Mouse (Mus musculus): ENCODE data around the gene Wdr46. TPM values are rescaled to one million over a fixed set of nuclear protein-coding genes. Genes with fewer than 3 reads are reported as not detected.
"Not testable (repeated sequence)": the region's sequence is repeated elsewhere in the genome, so short reads cannot be mapped to it uniquely, and the experiment has no call there.

Gene Wdr46
- polyA plus RNA-seq, 1 experiment from 2014 or later = 41.9 TPM

DNA sequence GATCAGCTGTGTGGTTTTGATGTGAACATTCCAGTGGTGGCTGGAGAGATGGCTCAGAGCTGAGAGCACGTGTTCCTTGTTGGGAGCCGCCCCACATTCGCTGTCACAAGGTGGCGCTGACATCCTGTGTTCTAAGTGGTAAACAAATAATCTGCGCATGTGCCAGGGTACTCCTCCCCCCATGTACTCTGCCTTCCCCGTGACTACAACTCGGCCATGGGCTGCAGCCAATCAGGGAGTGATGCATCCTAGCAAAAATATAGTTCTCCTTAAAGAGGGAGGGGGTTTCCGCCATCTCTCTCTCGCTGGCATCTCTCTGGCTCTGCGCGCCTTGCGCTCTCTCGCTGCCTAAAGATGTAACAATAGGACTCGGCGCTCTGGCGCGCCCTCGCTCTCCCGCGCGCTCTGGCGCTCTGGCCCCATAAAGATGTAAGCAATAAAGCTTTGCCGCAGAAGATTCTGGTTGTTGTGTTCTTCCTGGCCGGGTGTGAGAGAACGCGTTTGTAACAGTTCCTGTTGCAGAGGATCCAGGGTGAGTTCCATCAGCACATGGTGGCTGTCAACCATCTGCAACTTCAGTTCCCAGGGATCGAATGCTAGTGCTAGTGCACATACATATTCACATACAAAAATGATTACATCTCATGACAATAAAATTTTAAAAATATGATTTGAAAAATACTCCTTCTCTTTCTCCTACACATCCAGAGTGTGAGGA lies 40.9 kb downstream of the Wdr46 start:
- H3K9me3 ChIP-seq; H3K36me3 ChIP-seq (replicated peaks): not testable (repeated sequence)
- peak; percentile 95 for ATAC-seq (ENCODE audit: low FRiP score)
- H3K4me3 ChIP-seq (replicated peaks) = peak overlapping the region; percentile 45
- H3K4me1 ChIP-seq = peaks cover 20% of the 10 kb centered on the region
- peak overlapping the region; percentile 59 for H3K4me2 ChIP-seq
- peaks cover 44% of the 10 kb centered on the region for H3K27me3 ChIP-seq
- H3K27ac ChIP-seq = peak overlapping the region; percentile 90
- WGBS = under 1% methylated on average over 27 of the region's 27 CpGs
- H3K9ac ChIP-seq = peak overlapping the region; percentile 62

DNA sequence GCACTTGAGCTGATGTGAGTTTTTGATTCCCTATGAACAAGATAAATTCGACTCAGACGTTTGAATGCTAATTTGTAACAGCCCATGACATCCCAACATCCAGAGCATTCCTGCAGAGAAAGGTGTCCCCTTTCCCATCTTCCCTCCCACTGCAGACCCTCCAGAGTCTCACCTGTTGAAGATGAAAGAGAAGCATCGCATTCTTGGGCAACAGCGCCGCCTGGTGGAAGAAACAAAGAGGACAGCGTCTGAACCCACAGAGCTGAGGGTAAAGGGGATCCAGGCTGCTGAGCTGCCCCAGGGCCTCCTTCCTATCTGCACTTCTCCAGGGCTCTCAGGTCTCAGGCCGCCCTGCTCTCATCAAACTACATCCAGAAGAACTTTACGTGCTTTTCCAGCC lies 41.7 kb downstream of the Wdr46 start:
- peaks cover 36% of the 10 kb centered on the region for H3K27me3 ChIP-seq
- not testable (repeated sequence) for H3K9me3 ChIP-seq; H3K36me3 ChIP-seq (replicated peaks); ATAC-seq (ENCODE audit: low FRiP score); H3K27ac ChIP-seq; H3K9ac ChIP-seq
- peaks cover 20% of the 10 kb centered on the region for H3K4me1 ChIP-seq
- WGBS = 11% methylated on average over 8 of the region's 8 CpGs
- peak overlapping the region; percentile 45 for H3K4me3 ChIP-seq (replicated peaks)
- peak overlapping the region; percentile 59 for H3K4me2 ChIP-seq

DNA sequence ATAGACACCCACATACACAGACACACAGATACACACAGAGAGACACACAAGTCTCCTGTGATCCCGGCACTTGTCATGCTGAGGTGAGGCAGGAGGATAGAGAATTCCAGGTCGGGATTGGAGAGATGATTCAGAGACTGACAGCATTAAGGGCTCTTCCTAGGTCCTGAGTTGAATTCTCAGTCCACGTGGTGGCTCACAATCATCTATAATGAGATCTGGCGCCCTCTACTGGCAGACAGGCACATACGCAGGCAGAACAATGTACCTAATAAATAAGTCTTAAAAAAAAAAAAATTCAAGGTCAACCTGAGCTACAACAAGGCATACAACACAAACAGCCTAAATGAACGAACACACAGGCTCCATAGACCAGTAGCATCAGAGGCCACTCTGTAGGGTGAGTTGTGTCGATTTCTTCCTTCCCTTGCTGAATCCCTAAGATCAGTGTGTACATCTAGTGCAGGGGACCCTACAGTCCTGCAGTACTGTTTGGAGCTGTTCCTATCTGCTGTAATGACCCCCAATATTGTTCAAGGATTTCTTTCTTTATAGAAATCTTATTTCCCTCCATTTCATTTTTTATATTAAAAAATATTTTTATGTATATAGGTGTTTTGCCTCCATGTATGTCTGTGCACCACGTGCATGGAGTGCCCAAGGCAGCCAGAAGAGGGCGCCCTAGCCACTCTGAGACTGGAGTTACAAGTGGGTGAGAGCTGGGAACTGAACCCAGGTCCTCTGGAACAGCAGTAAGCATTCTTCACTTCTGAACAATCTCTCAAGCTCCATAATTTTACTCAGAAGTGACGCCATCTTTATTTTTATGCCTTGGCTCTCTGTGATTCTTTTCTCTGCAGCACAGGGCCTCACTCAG lies 51.6 kb downstream of the Wdr46 start:
- peak; percentile 39; the same call in 1 of the 2 replicates for ATAC-seq (ENCODE audit: low FRiP score)
- Histone ChIP-seq H3K4me3 (replicated peaks) (no peak overlapping the region), H3K9ac (no peak overlapping the region), H3K36me3 (replicated peaks) (no peaks in the 10 kb centered on the region), H3K27me3 (0 out of 2 replicates have a peak, but pooled peaks cover 7% of the 10 kb centered on the region), H3K9me3 (no peaks in the 10 kb centered on the region), H3K4me1 (no peaks in the 10 kb centered on the region), H3K4me2 (no peak overlapping the region), H3K27ac (no peak overlapping the region)
- WGBS = 31% methylated on average over 10 of the region's 10 CpGs

GRCm38 (mm10) chr17:33994959-33995358 lies 54.5 kb downstream of the Wdr46 start:
- peaks cover 21% of the 10 kb centered on the region for H3K27me3 ChIP-seq
- no peak for ATAC-seq (ENCODE audit: low FRiP score)
- no peaks in the 10 kb centered on the region for H3K36me3 ChIP-seq (replicated peaks)
- 91% methylated on average over 8 of the region's 8 CpGs for WGBS
- H3K27ac ChIP-seq = no peak overlapping the region
- no peak overlapping the region for H3K4me3 ChIP-seq (replicated peaks)
- no peak overlapping the region for H3K4me2 ChIP-seq
- H3K9ac ChIP-seq = no peak overlapping the region
- H3K9me3 ChIP-seq = no peaks in the 10 kb centered on the region
- H3K4me1 ChIP-seq = peaks cover 9% of the 10 kb centered on the region

- Histone ChIP-seq H3K9me3 (no peaks in the 10 kb centered on the region), H3K4me2 (no peak overlapping the region), H3K36me3 (replicated peaks) (no peaks in the 10 kb centered on the region), H3K4me3 (replicated peaks) (no peak overlapping the region), H3K4me1 (peaks cover 13% of the 10 kb centered on the region), H3K9ac (no peak overlapping the region), H3K27ac (no peak overlapping the region), H3K27me3 (peaks cover 28% of the 10 kb centered on the region)
- 71% methylated on average over 3 of the region's 3 CpGs for WGBS
- no peak for ATAC-seq (ENCODE audit: low FRiP score)
Measured at GRCm38 (mm10) chr17:33995651-33996050, 55.2 kb downstream of the Wdr46 start.

DNA sequence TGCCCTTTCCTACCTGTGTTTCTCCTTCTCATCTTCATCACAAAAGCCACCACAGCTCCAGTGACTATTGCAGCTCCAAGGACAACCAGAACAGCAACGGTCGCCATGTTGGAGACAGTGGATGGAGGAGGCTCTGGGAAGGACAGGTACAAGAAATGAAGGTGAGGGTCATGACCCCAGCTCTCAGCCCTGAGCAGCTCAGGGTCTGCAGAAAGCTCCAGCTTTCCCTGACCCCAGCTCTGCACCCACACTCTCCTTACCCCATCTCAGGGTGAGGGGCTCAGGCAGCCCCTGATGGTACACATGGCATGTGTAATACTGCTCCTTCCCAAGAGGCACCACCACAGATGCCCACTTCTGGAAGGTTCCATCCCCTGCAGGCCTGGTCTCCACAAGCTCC lies 56.6 kb downstream of the Wdr46 start:
- not testable (repeated sequence) for H3K4me2 ChIP-seq; H3K4me3 ChIP-seq (replicated peaks); H3K9ac ChIP-seq; H3K27ac ChIP-seq; H3K36me3 ChIP-seq (replicated peaks); ATAC-seq (ENCODE audit: low FRiP score); H3K9me3 ChIP-seq
- 97% methylated on average over 2 of the region's 2 CpGs for whole genome bisulfite sequencing
- H3K27me3 ChIP-seq = peaks cover 42% of the 10 kb centered on the region
- peaks cover 13% of the 10 kb centered on the region for H3K4me1 ChIP-seq

DNA sequence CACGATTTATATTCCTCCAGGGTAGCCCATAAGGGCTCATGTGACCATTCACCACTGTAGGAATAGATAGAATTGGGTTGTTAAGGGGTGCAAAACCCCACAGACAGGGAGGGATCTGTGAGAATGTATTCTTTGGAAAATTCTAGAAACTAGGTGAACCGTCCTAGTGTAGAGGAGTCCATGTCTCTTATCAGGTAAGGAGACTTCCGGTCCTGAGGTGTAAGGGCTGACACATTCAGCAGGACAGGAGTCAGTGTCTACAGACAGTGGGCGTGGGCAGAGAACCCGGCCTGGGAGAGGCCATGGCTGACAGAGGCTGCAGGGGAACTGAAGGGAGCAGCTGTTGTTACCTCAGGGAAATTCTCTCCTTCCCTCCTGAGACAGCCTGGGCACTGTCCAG lies 58.2 kb downstream of the Wdr46 start:
- WGBS = 61% methylated on average over 5 of the region's 5 CpGs
- H3K4me3 ChIP-seq (replicated peaks); H3K9me3 ChIP-seq; ATAC-seq (ENCODE audit: low FRiP score); H3K36me3 ChIP-seq (replicated peaks); H3K27ac ChIP-seq; H3K4me2 ChIP-seq; H3K9ac ChIP-seq: not testable (repeated sequence)
- peaks cover 13% of the 10 kb centered on the region for H3K4me1 ChIP-seq
- H3K27me3 ChIP-seq = peaks cover 46% of the 10 kb centered on the region

Other genes with a start within 250 kb of the Wdr46 start
- 42.4 and 48.7 TPM in 2 replicates for gene March2, start 222.0 kb upstream of the Wdr46 start, polyA plus RNA-seq (2016; fragmentation: Nextera tagmentation; extraction: Ambion mirVana)
- gene Rab11b, start 180.1 kb upstream of the Wdr46 start, polyA plus RNA-seq (2016; fragmentation: Nextera tagmentation; extraction: Ambion mirVana) = 377 and 388 TPM in 2 replicates
- gene Angptl4, start 158.8 kb upstream of the Wdr46 start, polyA plus RNA-seq (2016; fragmentation: Nextera tagmentation; extraction: Ambion mirVana) = 11.4 and 13.3 TPM in 2 replicates
- gene Kank3, start 130.1 kb upstream of the Wdr46 start, polyA plus RNA-seq (2016; fragmentation: Nextera tagmentation; extraction: Ambion mirVana) = 27.3 and 27.8 TPM in 2 replicates
- 686 and 713 TPM in 2 replicates for gene Rps28, start 116.1 kb upstream of the Wdr46 start, polyA plus RNA-seq (2016; fragmentation: Nextera tagmentation; extraction: Ambion mirVana)
- gene Ndufa7, start 116.1 kb upstream of the Wdr46 start, polyA plus RNA-seq (2016; fragmentation: Nextera tagmentation; extraction: Ambion mirVana) = 371 and 397 TPM in 2 replicates
- gene Cd320, start 97.6 kb upstream of the Wdr46 start, polyA plus RNA-seq (2016; fragmentation: Nextera tagmentation; extraction: Ambion mirVana) = 54.7 and 55.1 TPM in 2 replicates
- gene Gm7029, start 66.8 kb upstream of the Wdr46 start, polyA plus RNA-seq (2016; fragmentation: Nextera tagmentation; extraction: Ambion mirVana) = not detected in 2 replicates
- gene Kifc1, start 50.0 kb upstream of the Wdr46 start, polyA plus RNA-seq (2016; fragmentation: Nextera tagmentation; extraction: Ambion mirVana) = 5.4 and 7.4 TPM in 2 replicates
- gene Platr17, start 35.5 kb upstream of the Wdr46 start, polyA plus RNA-seq (2016; fragmentation: Nextera tagmentation; extraction: Ambion mirVana) = not detected in 2 replicates
- gene Daxx, start 31.2 kb upstream of the Wdr46 start, polyA plus RNA-seq (2016; fragmentation: Nextera tagmentation; extraction: Ambion mirVana) = 67.9 and 68.2 TPM in 2 replicates
- 16.1 and 19.5 TPM in 2 replicates for gene Tapbp, start 24.8 kb upstream of the Wdr46 start, polyA plus RNA-seq (2016; fragmentation: Nextera tagmentation; extraction: Ambion mirVana)
- 23.1 and 23.5 TPM in 2 replicates for gene Zbtb22, start 24.8 kb upstream of the Wdr46 start, polyA plus RNA-seq (2016; fragmentation: Nextera tagmentation; extraction: Ambion mirVana)
- 53.7 and 55.9 TPM in 2 replicates for gene Rgl2, start 11.1 kb upstream of the Wdr46 start, polyA plus RNA-seq (2016; fragmentation: Nextera tagmentation; extraction: Ambion mirVana)
- gene Pfdn6, start 317 bp upstream of the Wdr46 start, polyA plus RNA-seq (2016; fragmentation: Nextera tagmentation; extraction: Ambion mirVana) = 198 and 201 TPM in 2 replicates
- gene B3galt4, start 10.8 kb downstream of the Wdr46 start, polyA plus RNA-seq (2016; fragmentation: Nextera tagmentation; extraction: Ambion mirVana) = 5.0 and 7.1 TPM in 2 replicates
- 58.4 and 63.5 TPM in 2 replicates for gene Vps52, start 15.2 kb downstream of the Wdr46 start, polyA plus RNA-seq (2016; fragmentation: Nextera tagmentation; extraction: Ambion mirVana)
- gene Rps18, start 15.3 kb downstream of the Wdr46 start, polyA plus RNA-seq (2016; fragmentation: Nextera tagmentation; extraction: Ambion mirVana) = 934 and 1,034 TPM in 2 replicates
- 23.3 and 28.2 TPM in 2 replicates for gene H2-K1, start 59.7 kb downstream of the Wdr46 start, polyA plus RNA-seq (2016; fragmentation: Nextera tagmentation; extraction: Ambion mirVana)
- 19.1 and 23.6 TPM in 2 replicates for gene Ring1, start 84.0 kb downstream of the Wdr46 start, polyA plus RNA-seq (2016; fragmentation: Nextera tagmentation; extraction: Ambion mirVana)
- gene H2-Ke6, start 87.4 kb downstream of the Wdr46 start, polyA plus RNA-seq (2016; fragmentation: Nextera tagmentation; extraction: Ambion mirVana) = 92.8 and 103 TPM in 2 replicates
- gene Slc39a7, start 91.0 kb downstream of the Wdr46 start, polyA plus RNA-seq (2016; fragmentation: Nextera tagmentation; extraction: Ambion mirVana) = 160 and 166 TPM in 2 replicates
- 54.8 and 59.5 TPM in 2 replicates for gene Rxrb, start 91.2 kb downstream of the Wdr46 start, polyA plus RNA-seq (2016; fragmentation: Nextera tagmentation; extraction: Ambion mirVana)
- gene Col11a2, start 98.8 kb downstream of the Wdr46 start, polyA plus RNA-seq (2016; fragmentation: Nextera tagmentation; extraction: Ambion mirVana) = 1.4 and 2.5 TPM in 2 replicates
- gene H2-Oa, start 151.7 kb downstream of the Wdr46 start, polyA plus RNA-seq (2016; fragmentation: Nextera tagmentation; extraction: Ambion mirVana) = 0.27 and 0.41 TPM in 2 replicates
- gene H2-DMa, start 178.9 kb downstream of the Wdr46 start, polyA plus RNA-seq (2016; fragmentation: Nextera tagmentation; extraction: Ambion mirVana) = 9.1 and 9.6 TPM in 2 replicates
- 138 and 146 TPM in 2 replicates for gene Brd2, start 182.0 kb downstream of the Wdr46 start, polyA plus RNA-seq (2016; fragmentation: Nextera tagmentation; extraction: Ambion mirVana)
- gene H2-DMb2, start 202.6 kb downstream of the Wdr46 start, polyA plus RNA-seq (2016; fragmentation: Nextera tagmentation; extraction: Ambion mirVana) = not detected in 2 replicates
- gene H2-DMb1, start 212.4 kb downstream of the Wdr46 start, polyA plus RNA-seq (2016; fragmentation: Nextera tagmentation; extraction: Ambion mirVana) = 0.38 and 0.69 TPM in 2 replicates
- gene Tap1, start 246.9 kb downstream of the Wdr46 start, polyA plus RNA-seq (2016; fragmentation: Nextera tagmentation; extraction: Ambion mirVana) = 1.3 and 2.2 TPM in 2 replicates
- 0.78 and 1.1 TPM in 2 replicates for gene Psmb9, start 247.1 kb downstream of the Wdr46 start, polyA plus RNA-seq (2016; fragmentation: Nextera tagmentation; extraction: Ambion mirVana)

Measured in forebrain, embryonic 12.5 days (tissue).